Mouse (Mus musculus): ENCODE measurements at regions not wholly inside any gene's neighbourhood (a gene's known extent, or its start where the extent isn't known, plus 50 kb on each side); places are given as distances from the start of the nearest gene placed in this dataset.

DNA sequence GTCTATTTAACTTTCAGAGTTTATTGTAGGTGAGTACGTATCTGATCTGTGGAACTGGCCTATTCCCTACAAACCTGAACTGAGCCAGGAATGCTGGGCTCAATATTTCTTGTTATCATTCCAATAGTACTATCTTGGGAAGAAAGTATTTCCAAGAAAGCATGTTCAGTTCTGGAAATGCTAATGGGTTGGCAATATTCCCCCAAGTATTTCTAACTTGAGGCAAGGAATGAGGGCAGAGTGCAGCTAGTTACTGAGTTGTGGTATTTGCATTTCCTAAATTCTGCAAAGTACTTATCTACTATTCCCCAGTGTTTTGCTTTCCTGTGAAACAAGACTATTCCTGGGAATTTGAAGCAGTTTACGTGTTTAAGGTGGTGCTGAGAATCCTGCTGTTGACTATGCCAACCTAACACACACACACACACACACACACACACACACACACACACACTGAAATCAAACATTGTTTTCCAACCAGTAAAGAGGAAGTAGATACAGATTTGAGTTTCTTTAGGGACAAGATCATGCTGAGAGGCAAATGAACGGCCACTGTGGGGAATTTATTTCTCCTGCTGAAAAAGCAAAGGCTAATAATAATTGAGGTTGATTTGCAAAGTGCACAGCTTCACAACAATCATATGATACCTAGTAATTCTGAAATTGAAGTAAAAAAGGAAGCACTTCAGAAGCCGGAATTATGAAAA is 1248.4 kb upstream of the Zeb2 start:
- DNase-seq (ENCODE audit: low spot score): no peak

DNA sequence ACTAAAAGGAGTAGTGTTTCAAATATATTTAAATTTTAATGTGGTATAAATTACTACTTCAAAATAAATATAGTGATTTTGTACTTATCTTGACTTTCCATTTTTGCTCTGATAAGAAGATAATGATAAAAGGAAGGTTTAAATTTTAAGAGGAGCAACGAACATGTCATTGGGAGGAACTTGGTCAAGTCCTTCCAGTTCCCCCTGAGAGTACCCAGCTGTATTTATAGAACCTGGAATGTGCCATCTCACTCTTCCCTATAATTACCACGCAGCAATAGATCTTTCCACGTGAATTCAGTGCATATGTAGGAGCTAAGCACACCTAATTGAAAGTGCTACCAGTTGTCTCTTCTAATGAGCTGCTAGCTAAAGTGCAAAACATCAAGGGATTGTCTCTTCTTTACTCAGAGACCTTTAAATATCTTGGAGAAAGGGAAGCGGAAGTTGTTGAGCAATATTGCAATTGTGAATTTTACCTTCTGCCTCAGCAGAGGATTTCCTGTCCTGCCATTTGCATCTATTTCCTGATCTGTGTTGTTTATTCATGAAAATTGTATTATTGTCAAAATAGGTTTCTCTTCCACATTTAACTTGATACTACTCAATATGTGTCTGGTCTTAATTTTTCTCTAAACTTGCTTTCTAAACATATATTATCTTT is 1243.0 kb upstream of the Zeb2 start:
- no peak for DNase-seq (ENCODE audit: low spot score)

DNA sequence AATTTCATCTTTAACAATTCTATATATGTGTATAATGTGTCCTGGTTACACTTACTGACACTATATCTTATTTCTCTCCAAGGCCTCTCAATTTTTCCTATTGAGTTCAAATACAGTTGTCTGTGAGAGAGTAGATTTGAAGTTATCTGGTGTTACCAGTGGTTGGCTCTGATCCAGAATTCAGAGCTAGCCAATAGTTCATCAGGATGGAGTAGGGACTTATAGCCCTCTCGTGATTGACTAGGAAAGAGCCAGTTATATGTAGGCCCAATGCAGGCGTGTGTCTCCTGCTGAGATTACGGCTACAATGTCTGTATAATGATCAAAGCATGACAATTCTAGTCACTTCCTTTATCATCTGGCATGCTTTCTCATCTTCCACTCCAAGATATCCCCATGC is 1241.0 kb upstream of the Zeb2 start:
- DNase-seq (ENCODE audit: low spot score): no peak

DNA sequence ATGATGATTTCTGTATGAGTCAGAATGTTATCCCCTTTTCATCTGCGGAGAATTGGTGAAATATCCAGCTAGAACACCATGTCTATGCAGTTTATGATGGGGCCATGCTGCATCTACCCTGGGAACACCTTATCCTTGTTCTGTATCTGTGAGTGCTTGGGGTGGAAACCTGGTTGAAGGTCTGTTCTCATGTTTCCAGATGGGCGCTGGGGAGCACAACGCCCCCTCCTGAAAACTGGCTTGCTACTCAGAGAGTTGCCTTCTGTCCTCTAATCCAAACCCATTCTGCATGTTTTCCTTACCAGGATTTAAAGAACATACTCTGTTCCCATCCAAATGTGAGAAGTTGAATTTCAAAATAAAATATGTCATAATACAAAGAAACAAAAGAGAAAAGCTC is 1239.5 kb upstream of the Zeb2 start:
- no peak for DNase-seq (ENCODE audit: low spot score)

DNA sequence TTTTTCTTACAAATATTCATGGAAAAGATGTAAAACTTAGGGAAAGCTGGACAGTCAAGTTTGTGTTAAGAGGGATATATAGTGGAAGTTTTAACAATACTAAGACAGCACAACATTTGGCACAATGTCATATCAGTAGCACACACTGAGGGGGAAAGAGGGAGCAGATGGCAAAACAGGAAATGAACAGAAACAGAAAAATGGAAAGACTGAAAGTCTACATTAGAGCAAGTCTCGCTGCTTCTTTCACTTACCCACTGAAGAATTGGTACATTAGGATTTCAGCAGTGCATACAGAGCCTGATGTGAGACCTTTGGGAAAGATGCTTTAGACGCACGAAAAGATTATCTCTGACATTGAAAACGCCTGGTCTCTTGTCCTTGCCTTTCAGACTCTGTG is 1223.5 kb upstream of the Zeb2 start:
- DNase-seq (ENCODE audit: low spot score): no peak

DNA sequence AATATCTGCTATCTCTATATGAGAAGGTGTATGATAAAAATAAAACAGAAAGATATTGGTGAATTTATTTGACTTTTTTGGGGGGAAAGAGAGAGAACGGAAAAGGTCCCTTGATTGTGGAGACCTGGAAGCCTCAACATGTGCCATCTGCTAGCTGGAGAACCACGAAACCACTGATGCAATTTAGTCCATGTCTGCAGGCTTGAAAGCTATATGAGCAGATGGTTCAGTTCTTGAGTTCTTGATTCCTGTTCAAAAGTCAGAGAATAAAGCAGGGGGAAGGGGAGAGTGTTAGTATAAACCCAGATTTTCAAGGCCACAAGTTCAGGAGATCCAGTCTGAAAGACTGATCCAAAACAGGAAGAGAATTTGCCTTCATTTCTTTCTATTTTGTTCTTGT is 1199.5 kb upstream of the Zeb2 start:
- no peak for DNase-seq (ENCODE audit: low spot score)

DNA sequence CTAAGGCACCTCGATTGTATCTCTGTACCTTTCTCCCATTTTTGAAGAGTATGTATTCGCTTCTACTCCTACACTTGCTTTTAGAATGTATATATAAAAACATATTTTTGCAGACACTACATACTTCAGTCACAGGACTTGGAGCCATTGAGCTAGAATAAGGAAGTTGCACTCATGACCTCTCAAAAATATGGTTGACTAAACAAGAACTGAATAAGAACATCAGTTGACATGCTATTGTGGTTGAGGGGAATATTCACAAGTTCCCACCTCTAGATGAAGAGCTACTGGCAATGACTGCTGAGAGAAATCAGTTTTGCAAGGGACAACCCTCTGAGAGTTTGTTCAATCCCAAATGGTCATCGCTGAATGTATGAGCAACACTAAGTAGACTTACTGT is 1198.0 kb upstream of the Zeb2 start:
- no peak for DNase-seq (ENCODE audit: low spot score)

DNA sequence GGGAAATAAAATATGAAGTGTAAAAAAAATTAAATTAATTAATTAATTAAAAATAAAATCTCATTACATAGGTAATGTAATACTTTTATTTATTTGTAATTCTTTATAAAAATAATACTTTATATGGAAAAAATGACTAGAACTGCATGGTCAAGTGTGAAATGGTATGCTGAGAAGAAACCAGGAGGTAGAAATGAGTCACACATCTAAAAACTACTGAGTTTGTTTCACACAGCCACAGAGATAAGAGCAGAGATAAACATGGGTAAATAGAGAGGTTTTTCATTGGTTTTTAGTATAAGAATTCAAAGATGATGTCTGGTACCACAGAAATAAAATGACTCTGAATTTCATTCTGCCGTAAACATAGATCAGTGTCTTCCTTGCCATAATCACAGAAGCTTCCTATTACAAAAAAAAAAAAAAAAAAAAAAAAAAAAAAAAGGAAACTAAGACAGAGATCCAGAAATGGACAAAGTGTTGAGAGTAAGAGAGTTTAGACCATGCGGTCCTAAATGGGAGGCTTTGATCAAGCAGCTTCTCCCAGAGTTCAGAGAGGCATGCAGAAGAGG is 1190.5 kb upstream of the Zeb2 start:
- DNase-seq (ENCODE audit: low spot score): no peak

DNA sequence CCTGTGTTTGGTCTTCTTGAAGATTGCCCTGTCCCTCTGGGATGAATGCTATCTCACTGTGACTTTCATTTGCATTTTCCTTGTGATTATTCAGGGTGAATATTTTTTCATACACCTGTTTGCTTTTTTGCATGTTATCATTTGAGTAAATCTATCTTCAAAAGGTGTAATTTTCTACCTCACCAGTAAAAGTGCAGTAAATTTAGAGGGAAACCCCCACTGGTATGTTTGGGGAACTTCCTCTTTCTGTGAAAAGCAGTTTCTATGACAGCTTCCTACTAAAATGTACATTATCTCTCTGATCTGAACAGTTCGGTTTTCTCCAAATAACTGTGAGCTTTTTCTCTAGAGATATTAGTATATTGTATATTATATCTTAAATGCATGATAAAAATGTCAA is 1185.4 kb upstream of the Zeb2 start:
- DNase-seq (ENCODE audit: low spot score): no peak

DNA sequence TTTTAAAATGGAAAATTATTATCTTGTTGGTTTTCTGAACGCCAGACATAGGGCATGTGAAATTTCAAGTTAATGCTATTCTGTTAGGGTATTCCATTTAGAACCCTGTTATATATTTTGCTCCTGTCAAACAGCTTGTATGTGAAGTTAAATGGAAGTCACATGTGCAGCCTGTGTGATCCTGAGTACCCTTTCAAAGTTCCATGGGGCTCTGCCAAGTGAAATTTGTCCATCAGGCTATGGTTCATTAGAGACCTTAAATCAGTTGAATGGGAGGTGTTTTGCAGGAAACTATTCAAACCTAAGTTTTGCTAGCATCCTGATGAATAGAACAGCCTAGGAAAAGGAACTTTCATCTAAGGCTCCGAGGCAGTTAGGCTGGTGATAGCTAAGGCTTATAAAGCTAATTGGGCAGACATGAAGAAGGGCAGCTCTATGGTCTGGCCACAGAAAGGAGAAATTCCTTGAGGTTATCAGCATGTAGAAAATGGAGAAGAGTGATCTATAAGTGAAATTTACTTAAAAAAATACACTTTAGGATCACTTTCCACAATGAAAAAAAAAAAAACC is 1180.2 kb upstream of the Zeb2 start:
- no peak for DNase-seq (ENCODE audit: low spot score)

DNA sequence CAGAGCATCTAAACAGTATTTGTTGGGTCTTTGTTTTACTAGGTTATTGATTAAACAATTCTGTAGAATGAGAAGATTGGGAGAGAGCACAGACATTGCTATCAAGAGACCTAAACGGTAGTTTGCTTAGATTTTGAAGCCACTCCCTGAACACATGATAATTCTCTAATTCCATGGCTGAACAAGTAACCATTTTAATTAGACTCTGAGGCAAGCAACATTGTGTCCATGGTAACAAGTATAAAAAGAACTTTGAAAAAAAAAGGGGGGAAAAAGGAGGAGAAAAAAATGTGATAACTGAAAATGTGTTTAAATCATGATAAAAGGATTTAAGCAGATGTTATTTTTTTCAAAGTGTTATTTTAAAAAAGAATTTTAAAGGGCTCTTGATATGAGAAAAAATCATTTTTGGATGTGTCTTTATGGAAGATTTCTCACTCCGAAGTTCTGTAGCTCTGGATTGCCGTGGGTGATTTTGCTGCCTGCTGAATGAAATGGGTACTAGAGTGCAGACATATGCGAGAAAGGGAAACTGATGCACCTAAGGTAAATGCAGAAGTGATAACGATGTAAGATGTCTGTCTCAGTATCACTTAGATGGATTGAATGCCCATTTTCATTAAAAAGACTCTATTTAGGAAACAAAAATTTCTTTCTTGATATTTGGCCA is 1166.9 kb upstream of the Zeb2 start:
- DNase-seq (ENCODE audit: low spot score): no peak

DNA sequence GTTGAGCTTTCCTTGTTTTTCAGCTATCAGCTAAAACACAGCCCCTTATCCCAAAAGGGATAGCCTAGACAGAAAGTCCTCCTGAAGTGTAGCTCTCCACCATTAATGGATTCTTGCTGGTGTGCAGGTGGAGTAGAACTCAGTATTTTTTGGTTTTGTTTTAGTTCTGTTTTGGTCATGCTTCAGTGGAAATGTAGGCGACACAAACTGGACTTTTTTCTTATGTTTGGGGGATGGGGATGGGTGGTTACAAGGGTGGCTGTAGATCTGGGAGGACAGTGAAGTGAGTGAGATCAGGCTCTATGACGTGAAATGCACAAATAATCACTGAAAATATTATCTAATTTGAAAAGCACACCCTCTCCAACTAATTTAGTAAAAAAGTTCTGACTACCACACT is 1163.6 kb upstream of the Zeb2 start:
- no peak for DNase-seq (ENCODE audit: low spot score)

DNA sequence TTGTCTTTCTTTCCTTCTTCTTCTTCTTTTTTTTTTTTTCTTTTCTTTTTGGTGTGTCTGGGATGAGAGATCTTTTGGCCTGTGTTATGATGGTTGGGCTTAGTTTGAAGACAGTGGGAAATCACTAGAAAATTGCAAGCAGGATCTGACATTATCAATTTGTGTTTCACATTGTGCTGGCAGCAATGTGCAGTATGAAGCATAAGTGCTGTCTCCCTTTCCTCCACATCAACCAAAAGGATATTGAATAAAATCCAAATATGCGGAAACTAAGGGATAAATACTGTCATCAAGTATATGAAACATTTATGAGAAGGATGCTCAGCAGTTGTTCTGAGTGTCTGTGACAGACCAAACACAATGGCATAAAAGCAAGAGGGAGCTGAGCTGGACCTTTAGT is 1144.4 kb upstream of the Zeb2 start:
- no peak for DNase-seq (ENCODE audit: low spot score)

DNA sequence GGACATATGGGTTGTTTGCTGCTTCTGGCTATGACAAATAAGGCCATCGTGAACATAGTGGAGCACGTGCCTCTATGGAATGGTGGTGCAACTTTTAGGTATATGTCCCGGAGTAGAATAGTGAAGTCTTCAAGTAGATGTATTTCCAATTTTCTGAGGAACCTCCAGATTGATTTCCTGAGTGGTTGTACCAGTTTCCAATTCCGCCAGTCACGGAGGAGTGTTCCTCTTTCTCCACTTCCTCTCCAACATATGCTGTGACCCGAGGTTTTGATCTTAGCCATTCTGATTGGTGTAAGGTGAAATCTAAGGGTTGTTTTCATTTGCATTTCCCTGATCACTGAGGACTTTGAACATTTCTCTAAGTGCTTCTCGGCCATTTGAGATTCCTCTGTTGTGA is 1134.4 kb upstream of the Zeb2 start:
- no peak for DNase-seq (ENCODE audit: low spot score)

DNA sequence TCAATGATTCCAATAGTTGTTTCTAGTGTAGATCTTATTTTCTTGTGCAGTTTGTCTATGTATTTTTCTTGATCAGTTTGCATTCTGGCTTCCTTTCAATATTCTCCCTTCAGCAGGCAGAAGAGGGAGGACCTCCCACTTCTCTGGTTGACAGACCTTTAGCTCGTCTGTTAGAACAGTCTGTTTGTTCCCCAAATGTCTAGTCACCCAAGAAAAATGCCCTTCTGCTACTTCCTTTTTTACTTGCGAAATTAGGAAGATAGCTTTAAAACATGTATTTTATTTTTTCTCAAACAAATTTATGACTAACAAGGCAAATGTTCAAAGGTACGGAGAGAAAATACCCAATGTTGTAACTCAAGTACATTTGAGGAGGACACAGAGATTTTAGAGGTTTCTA is 1128.5 kb upstream of the Zeb2 start:
- DNase-seq (ENCODE audit: low spot score): no peak

DNA sequence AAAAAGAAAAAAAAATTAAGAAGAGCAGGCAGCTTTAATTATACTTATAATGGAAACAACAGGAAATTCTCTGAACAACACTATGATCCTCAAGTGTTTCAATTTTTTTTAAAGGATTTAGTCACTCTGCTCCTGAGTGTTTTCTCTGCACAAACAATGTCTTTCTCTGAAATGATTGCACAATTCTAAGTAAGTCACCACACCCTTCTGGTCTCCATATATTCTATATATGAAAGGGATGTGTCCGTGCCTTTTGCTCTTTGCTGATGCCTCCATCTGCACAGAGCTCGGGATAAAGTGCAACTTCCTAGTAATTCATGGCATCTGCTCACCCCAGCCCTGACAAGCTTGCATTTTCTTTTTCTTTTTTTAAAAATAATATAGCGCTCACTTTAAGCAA is 1127.5 kb upstream of the Zeb2 start:
- DNase-seq (ENCODE audit: low spot score): no peak

DNA sequence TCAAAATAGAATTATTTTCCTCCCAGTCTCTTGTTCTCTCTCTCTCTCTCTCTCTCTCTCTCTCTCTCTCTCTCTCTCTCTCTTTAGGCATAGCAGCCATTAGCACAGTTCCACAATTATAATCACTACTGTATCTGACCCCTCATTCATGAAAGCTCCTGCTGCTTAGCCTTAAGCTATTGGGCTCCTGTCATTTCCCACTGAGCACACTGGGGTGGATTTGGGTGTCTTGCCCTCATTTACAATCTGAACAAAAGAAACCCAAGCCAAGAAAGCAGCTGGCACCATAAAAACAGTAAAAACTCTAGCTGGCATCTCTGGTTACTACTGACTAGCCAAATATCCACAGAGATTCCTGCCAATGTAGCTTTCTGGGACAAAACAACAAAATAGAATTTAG is 1125.6 kb upstream of the Zeb2 start:
- no peak for DNase-seq (ENCODE audit: low spot score)

DNA sequence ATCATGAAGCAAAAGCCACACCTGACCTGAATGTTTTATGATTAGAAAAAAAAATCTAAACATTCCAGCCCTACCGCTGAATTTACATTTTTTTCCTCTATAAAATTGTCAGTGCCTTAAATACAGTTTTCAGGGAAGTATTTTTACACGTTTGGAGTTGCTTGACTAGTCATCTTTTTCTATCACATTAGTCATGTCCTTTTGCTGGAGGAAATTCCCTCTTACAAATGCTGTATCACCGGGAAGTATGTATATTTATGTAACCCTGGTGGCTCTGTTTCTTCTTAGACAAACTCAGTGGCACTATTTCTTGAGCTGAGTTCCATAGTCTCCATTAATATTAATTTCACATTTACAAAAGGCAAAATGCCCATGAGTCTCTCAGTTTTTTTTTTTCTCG is 1122.7 kb upstream of the Zeb2 start:
- no peak for DNase-seq (ENCODE audit: low spot score)

DNA sequence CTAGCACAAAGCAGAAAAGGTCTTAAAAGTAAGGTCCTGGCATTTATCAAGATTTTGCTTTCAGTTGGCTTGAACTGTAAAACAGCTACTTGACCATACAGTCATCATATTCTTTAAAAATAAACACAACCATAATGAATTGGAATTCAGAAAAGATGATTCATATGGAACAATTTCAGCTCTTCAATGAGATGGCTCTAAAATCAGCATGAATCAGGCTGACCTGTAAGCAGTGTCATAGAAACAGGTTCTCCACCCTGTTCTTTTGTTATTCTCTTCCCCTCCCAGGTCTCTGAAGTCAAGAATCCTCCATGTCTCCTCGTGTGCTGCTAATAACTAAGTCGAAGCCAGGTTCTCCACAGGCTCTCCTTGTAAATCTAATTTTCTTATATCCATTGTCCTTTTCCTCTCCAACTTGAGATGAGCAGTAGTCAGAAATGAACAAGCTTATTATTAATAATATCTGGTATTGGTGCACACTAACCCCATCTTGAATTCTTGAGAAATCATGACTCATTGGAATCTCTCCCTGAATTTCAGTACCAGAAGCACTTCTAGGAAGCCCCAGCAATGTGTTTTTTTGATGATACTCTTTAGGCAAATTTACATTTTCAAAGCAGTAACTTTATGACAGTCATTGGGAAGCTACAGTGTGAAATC is 1113.7 kb upstream of the Zeb2 start:
- DNase-seq (ENCODE audit: low spot score): no peak

DNA sequence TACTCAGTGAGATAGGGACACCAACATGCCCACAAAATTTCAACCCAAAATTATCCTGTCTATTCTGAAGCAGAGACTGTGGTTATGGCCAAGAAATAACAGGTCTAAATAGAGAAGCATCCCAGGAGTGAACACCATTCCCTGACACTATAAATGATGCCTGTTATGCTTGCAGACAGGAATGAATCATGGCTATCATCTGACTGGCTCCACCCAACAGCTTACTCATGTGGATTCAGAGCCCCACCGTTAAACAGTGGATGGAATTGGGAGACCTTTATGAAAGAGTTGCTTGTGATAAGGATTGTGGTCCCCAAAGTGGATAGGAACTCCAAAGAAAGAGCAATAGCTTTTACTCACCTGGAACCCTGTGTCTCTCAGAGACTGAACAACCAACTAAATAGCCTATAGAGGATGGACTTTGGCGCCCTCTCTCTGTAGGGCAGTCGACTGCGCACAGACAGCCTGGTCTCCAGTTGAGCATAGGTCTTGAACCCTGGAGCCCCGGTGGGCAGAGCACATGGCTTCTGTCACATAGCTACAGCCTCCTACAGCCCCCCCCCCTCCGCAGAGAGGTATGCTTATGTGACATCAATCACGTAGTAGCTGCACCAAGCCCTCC is 1101.3 kb upstream of the Zeb2 start:
- no peak for DNase-seq (ENCODE audit: low spot score)

DNA sequence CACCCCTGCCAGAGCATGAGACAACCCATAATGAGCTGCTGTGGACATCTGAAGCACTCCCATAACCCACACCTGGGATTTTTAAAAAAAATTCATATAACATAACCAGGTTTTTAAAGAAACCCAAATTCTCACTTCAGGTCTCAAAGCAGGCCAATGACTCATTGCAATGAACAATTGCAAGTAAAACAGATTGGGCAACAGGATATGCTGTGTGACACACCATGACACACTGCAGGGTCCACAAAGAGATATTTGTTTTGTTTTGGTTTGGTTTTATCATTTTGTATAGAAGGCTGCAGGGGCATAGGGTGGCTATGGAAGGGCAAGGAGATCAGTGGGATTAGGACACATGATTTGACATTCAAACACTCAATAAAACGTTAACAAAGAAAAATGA is 1082.1 kb upstream of the Zeb2 start:
- no peak for DNase-seq (ENCODE audit: low spot score)
